Mouse (Mus musculus): ENCODE measurements around the gene Pram1. TPM values are rescaled to one million over a fixed set of nuclear protein-coding genes. Genes with fewer than 3 reads are reported as not detected.
"Not testable (repeated sequence)": the region's sequence is repeated elsewhere in the genome, so short reads cannot be mapped to it uniquely, and the experiment has no call there.

Pram1 gene
- polyA plus RNA-seq (2012; rRNA removed): 0.06 TPM in 1 of 2 replicates, not detected in the other

- no peaks in the 10 kb centered on the region for H3K4me1 ChIP-seq (ENCODE audit: control insufficient read depth, insufficient read depth, low read length)
- TF ChIP-seq POLR2A (IDR thresholded peaks at IDR 0.05; ENCODE audit: borderline replicate concordance, extremely low read depth, low read depth, low read length): no peak
- no peak for TF ChIP-seq CTCF (IDR thresholded peaks at IDR 0.05; ENCODE audit: insufficient read depth, low read length)
- WGBS: 59% methylated on average over 4 of the region's 4 CpGs
- no peak within 1 kb of the TSS for H3K4me3 ChIP-seq (replicated peaks; ENCODE audit: extremely low read depth, low read depth, low read length)
- DNase-seq: no peak
These were observed at the start of gene Pram1 for GRCm38 (mm10) chr17:33637516-33638276. TSS of gene Pram1 (plus strand) at chr17:33638056.

GRCm38 (mm10) chr17:33597271-33597670, 40.6 kb upstream of the Pram1 start:
- no peak for DNase-seq
- Histone ChIP-seq H3K4me1 (ENCODE audit: control insufficient read depth, insufficient read depth, low read length) (no peaks in the 10 kb centered on the region), H3K4me3 (replicated peaks; ENCODE audit: extremely low read depth, low read depth, low read length) (no peak overlapping the region)
- no peak for TF ChIP-seq CTCF (IDR thresholded peaks at IDR 0.05; ENCODE audit: insufficient read depth, low read length)
- TF ChIP-seq POLR2A (IDR thresholded peaks at IDR 0.05; ENCODE audit: borderline replicate concordance, extremely low read depth, low read depth, low read length): no peak

- Histone ChIP-seq H3K4me1 (ENCODE audit: control insufficient read depth, insufficient read depth, low read length) (no peaks in the 10 kb centered on the region), H3K4me3 (replicated peaks; ENCODE audit: extremely low read depth, low read depth, low read length) (no peak overlapping the region)
- TF ChIP-seq CTCF (IDR thresholded peaks at IDR 0.05; ENCODE audit: insufficient read depth, low read length) (no peak), POLR2A (IDR thresholded peaks at IDR 0.05; ENCODE audit: borderline replicate concordance, extremely low read depth, low read depth, low read length) (no peak)
- 85% methylated on average over 5 of the region's 5 CpGs for WGBS
- DNase-seq: no peak
These were observed 39.4 kb upstream of the Pram1 start for GRCm38 (mm10) chr17:33598506-33598905.

- 82% methylated on average over 8 of the region's 8 CpGs for WGBS
- TF ChIP-seq CTCF (IDR thresholded peaks at IDR 0.05; ENCODE audit: insufficient read depth, low read length): no peak
- TF ChIP-seq POLR2A (IDR thresholded peaks at IDR 0.05; ENCODE audit: borderline replicate concordance, extremely low read depth, low read depth, low read length): no peak
- DNase-seq: no peak
- no peaks in the 10 kb centered on the region for H3K4me1 ChIP-seq (ENCODE audit: control insufficient read depth, insufficient read depth, low read length)
- no peak overlapping the region for H3K4me3 ChIP-seq (replicated peaks; ENCODE audit: extremely low read depth, low read depth, low read length)
These were observed 37.9 kb upstream of the Pram1 start for GRCm38 (mm10) chr17:33599836-33600475.

- H3K4me3 ChIP-seq (replicated peaks; ENCODE audit: extremely low read depth, low read depth, low read length): no peak overlapping the region
- WGBS: 76% methylated on average over 3 of the region's 3 CpGs
- TF ChIP-seq CTCF (IDR thresholded peaks at IDR 0.05; ENCODE audit: insufficient read depth, low read length) (no peak), POLR2A (IDR thresholded peaks at IDR 0.05; ENCODE audit: borderline replicate concordance, extremely low read depth, low read depth, low read length) (no peak)
- DNase-seq: no peak
- H3K4me1 ChIP-seq (ENCODE audit: control insufficient read depth, insufficient read depth, low read length): no peaks in the 10 kb centered on the region
These were observed 37.0 kb upstream of the Pram1 start for GRCm38 (mm10) chr17:33600831-33601230.

GRCm38 (mm10) chr17:33601947-33602346, 35.9 kb upstream of the Pram1 start:
- no peaks in the 10 kb centered on the region for H3K4me1 ChIP-seq (ENCODE audit: control insufficient read depth, insufficient read depth, low read length)
- H3K4me3 ChIP-seq (replicated peaks; ENCODE audit: extremely low read depth, low read depth, low read length): no peak overlapping the region
- WGBS: 81% methylated on average over 12 of the region's 12 CpGs
- TF ChIP-seq CTCF (IDR thresholded peaks at IDR 0.05; ENCODE audit: insufficient read depth, low read length) (no peak), POLR2A (IDR thresholded peaks at IDR 0.05; ENCODE audit: borderline replicate concordance, extremely low read depth, low read depth, low read length) (no peak)
- DNase-seq: no peak

- no peaks in the 10 kb centered on the region; the same call in 1 of the 2 replicates for H3K4me1 ChIP-seq (ENCODE audit: control insufficient read depth, insufficient read depth, low read length)
- 74% methylated on average over 2 of the region's 2 CpGs for WGBS
- no peak for TF ChIP-seq POLR2A (IDR thresholded peaks at IDR 0.05; ENCODE audit: borderline replicate concordance, extremely low read depth, low read depth, low read length)
- TF ChIP-seq CTCF (IDR thresholded peaks at IDR 0.05; ENCODE audit: insufficient read depth, low read length): no peak
- H3K4me3 ChIP-seq (replicated peaks; ENCODE audit: extremely low read depth, low read depth, low read length): no peak overlapping the region
- no peak for DNase-seq
These were observed 30.6 kb upstream of the Pram1 start for GRCm38 (mm10) chr17:33607273-33607672.

- no peak for DNase-seq
- no peaks in the 10 kb centered on the region; the same call in 1 of the 2 replicates for H3K4me1 ChIP-seq (ENCODE audit: control insufficient read depth, insufficient read depth, low read length)
- WGBS: 85% methylated on average over 7 of the region's 7 CpGs
- TF ChIP-seq POLR2A (IDR thresholded peaks at IDR 0.05; ENCODE audit: borderline replicate concordance, extremely low read depth, low read depth, low read length) (no peak), CTCF (IDR thresholded peaks at IDR 0.05; ENCODE audit: insufficient read depth, low read length) (no peak)
- H3K4me3 ChIP-seq (replicated peaks; ENCODE audit: extremely low read depth, low read depth, low read length): no peak overlapping the region
These were observed 27.3 kb upstream of the Pram1 start for GRCm38 (mm10) chr17:33610548-33610947.

GRCm38 (mm10) chr17:33613726-33614125, 24.1 kb upstream of the Pram1 start:
- not testable (repeated sequence) for H3K4me3 ChIP-seq (replicated peaks; ENCODE audit: extremely low read depth, low read depth, low read length); H3K4me1 ChIP-seq (ENCODE audit: control insufficient read depth, insufficient read depth, low read length); DNase-seq
- 83% methylated on average over 5 of the region's 5 CpGs for WGBS

GRCm38 (mm10) chr17:33627281-33627680, 10.6 kb upstream of the Pram1 start:
- no peak overlapping the region for H3K4me3 ChIP-seq (replicated peaks; ENCODE audit: extremely low read depth, low read depth, low read length)
- H3K4me1 ChIP-seq (ENCODE audit: control insufficient read depth, insufficient read depth, low read length): peaks cover 9% of the 10 kb centered on the region
- WGBS: 87% methylated on average over 3 of the region's 3 CpGs
- DNase-seq: no peak
- TF ChIP-seq CTCF (IDR thresholded peaks at IDR 0.05; ENCODE audit: insufficient read depth, low read length): no peak
